In the genomic region with DNA sequence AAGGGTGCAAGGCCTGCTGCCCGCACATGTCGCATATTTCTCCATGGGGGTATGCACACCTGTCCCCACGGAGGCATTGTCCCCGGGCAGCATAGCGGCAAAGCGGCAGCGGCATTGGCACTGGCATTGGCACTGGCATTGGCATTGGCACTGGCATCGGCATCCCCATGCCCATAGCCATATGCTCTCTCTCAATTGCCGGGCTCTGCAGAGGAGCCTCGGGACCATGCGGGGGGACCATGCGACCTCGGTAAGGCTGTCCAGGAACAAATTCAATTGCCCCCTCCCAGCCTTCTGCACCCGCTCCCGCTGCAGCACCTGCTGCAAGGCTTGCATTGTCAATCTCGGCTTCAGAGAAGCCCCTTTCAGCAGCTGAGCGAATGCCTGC, we compare ENCODE assay signal across 8 mouse cellular contexts. TPM values are rescaled to one million over a fixed set of nuclear protein-coding genes. Genes with fewer than 3 reads are reported as not detected.
DNase-seq lines count a peak whose midpoint lies in the region; ATAC-seq and TF ChIP-seq lines count a peak whose summit lies in the region.

No protein-coding gene starts in this region.

- H3K36me3 ChIP-seq in E14TG2a.4 (ENCODE audit: insufficient read depth, low read length), result no peaks in the 10 kb centered on the region
- H3K36me3 ChIP-seq in forebrain, embryonic 15.5 days, result no peaks in the 10 kb centered on the region
- H3K36me3 ChIP-seq in liver, embryonic 13.5 days, result no peaks in the 10 kb centered on the region

- peak overlapping the region; percentile 75 for H3K9ac ChIP-seq in forebrain, embryonic 15.5 days (replicated peaks)
- no peak overlapping the region for H3K9ac ChIP-seq in liver, embryonic 13.5 days

- peaks cover 5% of the 10 kb centered on the region; the same call in 1 of the 2 replicates for H3K27me3 ChIP-seq in E14TG2a.4 (ENCODE audit: insufficient read depth, low read length)
- no peaks in the 10 kb centered on the region for H3K27me3 ChIP-seq in forebrain, embryonic 15.5 days
- H3K27me3 ChIP-seq in liver, embryonic 13.5 days, result no peaks in the 10 kb centered on the region

- H3K9me3 ChIP-seq in E14TG2a.4 (ENCODE audit: low read length), result peaks cover 5% of the 10 kb centered on the region; the same call in 1 of the 2 replicates
- no peaks in the 10 kb centered on the region for H3K9me3 ChIP-seq in forebrain, embryonic 15.5 days
- H3K9me3 ChIP-seq in liver, embryonic 13.5 days (replicated peaks), result no peaks in the 10 kb centered on the region

- TF ChIP-seq CTCF in E14TG2a.4 (conservative IDR thresholded peaks at IDR 0.05; ENCODE audit: low read length), result no peak

- peak; percentile 79 for DNase-seq in heart, adult 11 months
- no peak for DNase-seq in heart, adult 8-10 months (ENCODE audit: low spot score)
- no peak for DNase-seq in liver, embryonic 13.5 days
- DNase-seq in urinary bladder, postnatal 10 days (ENCODE audit: low spot score), result no peak

- WGBS in forebrain, embryonic 15.5 days, result 36% methylated on average over 17 of the region's 17 CpGs
- 63% methylated on average over 17 of the region's 17 CpGs for WGBS in liver, embryonic 13.5 days (ENCODE audit: insufficient replicate concordance)

- peak overlapping the region; percentile 95 for H3K27ac ChIP-seq in forebrain, embryonic 15.5 days (replicated peaks)
- H3K27ac ChIP-seq in liver, embryonic 13.5 days, result no peak overlapping the region

- peaks cover 29% of the 10 kb centered on the region for H3K4me1 ChIP-seq in E14TG2a.4 (replicated peaks; ENCODE audit: low read depth, low read length)
- H3K4me1 ChIP-seq in forebrain, embryonic 15.5 days, result peaks cover 19% of the 10 kb centered on the region
- no peaks in the 10 kb centered on the region for H3K4me1 ChIP-seq in liver, embryonic 13.5 days (replicated peaks)

- peak overlapping the region; percentile 67 for H3K4me2 ChIP-seq in forebrain, embryonic 15.5 days (replicated peaks)
- peak overlapping the region; percentile 67 for H3K4me2 ChIP-seq in liver, embryonic 13.5 days

- H3K4me3 ChIP-seq in E14TG2a.4 (replicated peaks; ENCODE audit: low read length), result peak overlapping the region; percentile 100
- peak overlapping the region; percentile 72 for H3K4me3 ChIP-seq in forebrain, embryonic 15.5 days
- H3K4me3 ChIP-seq in liver, embryonic 13.5 days (replicated peaks), result peak overlapping the region; percentile 63

- ATAC-seq in forebrain, embryonic 15.5 days (replicated peaks), result no peak; the same call in 1 of the 2 replicates
- ATAC-seq in liver, embryonic 13.5 days (ENCODE audit: low read depth), result no peak
- ATAC-seq in monocyte, adult 5-6 weeks (replicated peaks; ENCODE audit: insufficient number of reproducible peaks, low FRiP score, low TSS enrichment, poor library complexity, severe bottlenecking), result no peak
- no peak for ATAC-seq in granulocyte monocyte progenitor cell, adult 5-6 weeks (replicated peaks; ENCODE audit: poor library complexity, severe bottlenecking)

RNA-seq across cellular contexts. Expression of gene Mkrn3, which starts 0.8 kb away (rescaled TPM):
- under 1 TPM; 0.19 to 0.50 (median 0.36) TPM for total RNA-seq in heart, adult 8-10 months (2022)
- polyA plus RNA-seq in forebrain, embryonic 15.5 days (2015; fragmentation: Nextera tagmentation; extraction: Ambion mirVana), result 23.2 and 23.8 TPM in 2 replicates
- polyA plus RNA-seq in liver, embryonic 13.5 days (2015; fragmentation: Nextera tagmentation; extraction: Ambion mirVana), result 0.24 and 0.52 TPM in 2 replicates
- total RNA-seq in monocyte, adult 5-6 weeks (2017), result 0.39 TPM in 1 of 3 replicates, not detected in the others
- 0.19 and 2.4 TPM in 2 replicates for total RNA-seq in granulocyte monocyte progenitor cell, adult 5-6 weeks (2014; fragmentation: Nextera tagmentation)
- 0.26 TPM in 1 of 2 replicates, not detected in the other for total RNA-seq in granulocyte monocyte progenitor cell, adult 5-6 weeks (2017)

RNA-seq across cellular contexts. Expression of gene Magel2, which starts 42.3 kb away (rescaled TPM):
- total RNA-seq in heart, adult 8-10 months (2022), result not detected
- 8.7 and 11.9 TPM in 2 replicates for polyA plus RNA-seq in forebrain, embryonic 15.5 days (2015; fragmentation: Nextera tagmentation; extraction: Ambion mirVana)
- 0.09 TPM in 2 replicates for polyA plus RNA-seq in liver, embryonic 13.5 days (2015; fragmentation: Nextera tagmentation; extraction: Ambion mirVana)
- not detected in 3 replicates for total RNA-seq in monocyte, adult 5-6 weeks (2017)
- not detected in 2 replicates for total RNA-seq in granulocyte monocyte progenitor cell, adult 5-6 weeks (2014; fragmentation: Nextera tagmentation)
- total RNA-seq in granulocyte monocyte progenitor cell, adult 5-6 weeks (2017), result not detected in 2 replicates

RNA-seq across cellular contexts. Expression of gene Peg12, which starts 45.2 kb away (rescaled TPM):
- total RNA-seq in heart, adult 8-10 months (2022), result 1 to 10 TPM in 3 of 4 experiments, under 1 TPM in 1; 0.62 to 1.5 (median 1.2) TPM
- polyA plus RNA-seq in forebrain, embryonic 15.5 days (2015; fragmentation: Nextera tagmentation; extraction: Ambion mirVana), result 20.8 and 23.9 TPM in 2 replicates
- polyA plus RNA-seq in liver, embryonic 13.5 days (2015; fragmentation: Nextera tagmentation; extraction: Ambion mirVana), result 4.1 and 4.6 TPM in 2 replicates
- total RNA-seq in monocyte, adult 5-6 weeks (2017), result 0.48 to 0.68 TPM (median 0.53 TPM) in 3 replicates
- total RNA-seq in granulocyte monocyte progenitor cell, adult 5-6 weeks (2014; fragmentation: Nextera tagmentation), result 0.51 TPM in 1 of 2 replicates, not detected in the other
- total RNA-seq in granulocyte monocyte progenitor cell, adult 5-6 weeks (2017), result 2.5 and 2.8 TPM in 2 replicates
